Mouse (Mus musculus) myocyte (in vitro differentiated cells): ENCODE results near the gene Ccl28. TPM values are rescaled to one million over a fixed set of nuclear protein-coding genes. Genes with fewer than 3 reads are reported as not detected.
A peak's percentile ranks its signal among the peaks of the same experiment; 100 is the strongest.

Experiments used
- H3K27me3 ChIP-seq: one replicate; pipeline ENCODE4 v1.6.1; 2011; ENCODE audit not compliant: control insufficient read depth, insufficient read depth, insufficient read length
- H3K36me3 ChIP-seq: one replicate; pipeline ENCODE4 v1.6.1; 2011; ENCODE audit not compliant: control insufficient read depth, insufficient read depth
- H3K4me2 ChIP-seq: one replicate; pipeline ENCODE4 v1.6.1; 2011; ENCODE audit warnings: low read depth, control low read depth
- H3K4me3 ChIP-seq: one replicate; pipeline ENCODE4 v1.5.1; 2011; ENCODE audit warnings: mild to moderate bottlenecking, control low read depth, moderate library complexity
- H3K79me2 ChIP-seq: one replicate; pipeline ENCODE4 v1.6.1; 2011; ENCODE audit not compliant: control insufficient read depth, insufficient read depth
- H3ac ChIP-seq: one replicate; pipeline ENCODE4 v1.6.1; 2011; ENCODE audit not compliant: control insufficient read depth, insufficient read length
- CEBPB ChIP-seq: IDR thresholded peaks from 2 replicates; pipeline ENCODE4 v1.6.1; 2011; ENCODE audit warnings: mild to moderate bottlenecking, moderate library complexity; ENCODE audit not compliant: poor library complexity, insufficient read depth, severe bottlenecking
- E2F4 ChIP-seq: IDR thresholded peaks from one replicate; pipeline ENCODE4 v1.6.1; 2011; ENCODE audit warnings: mild to moderate bottlenecking, control low read depth, moderate library complexity; ENCODE audit not compliant: insufficient read depth
- MAX ChIP-seq: IDR thresholded peaks from one replicate; pipeline ENCODE4 v1.6.1; 2011; ENCODE audit warnings: low read depth, mild to moderate bottlenecking, control low read depth
- MYOD1 ChIP-seq, 3 experiments: IDR thresholded peaks; one replicate each; pipeline ENCODE4 v1.6.1; 2011; ENCODE audit warnings: control low read depth in 2 of 3, low read depth in 2 of 3, mild to moderate bottlenecking in 2 of 3, moderate library complexity in 1 of 3; ENCODE audit not compliant: insufficient read length in 2 of 3, control insufficient read depth in 1 of 3
- MYOG ChIP-seq, 3 experiments: IDR thresholded peaks; one replicate each; pipeline ENCODE4 v1.6.1; 2011; ENCODE audit warnings: control low read depth in 2 of 3, low read depth in 2 of 3, mild to moderate bottlenecking in 2 of 3; ENCODE audit not compliant: insufficient read length in 2 of 3, control insufficient read depth in 1 of 3, insufficient read depth in 1 of 3
- POLR2A ChIP-seq: IDR thresholded peaks from one replicate; pipeline ENCODE4 v1.6.1; 2011; ENCODE audit warnings: low read depth, mild to moderate bottlenecking, control low read depth, moderate library complexity; ENCODE audit not compliant: insufficient read length
- POLR2AphosphoS2 ChIP-seq: IDR thresholded peaks from one replicate; pipeline ENCODE4 v1.6.1; 2011; ENCODE audit warnings: low read depth, control low read depth; ENCODE audit not compliant: insufficient read length
- REST ChIP-seq: IDR thresholded peaks from one replicate; pipeline ENCODE4 v1.6.1; 2011; ENCODE audit warnings: mild to moderate bottlenecking, control low read depth, moderate library complexity; ENCODE audit not compliant: insufficient read depth, insufficient read length
- SRF ChIP-seq: IDR thresholded peaks from one replicate; pipeline ENCODE4 v1.6.1; 2011; ENCODE audit warnings: low read depth; ENCODE audit not compliant: control insufficient read depth, insufficient read length
- TCF12 ChIP-seq: IDR thresholded peaks from one replicate; pipeline ENCODE4 v1.6.1; 2011; ENCODE audit warnings: mild to moderate bottlenecking, control low read depth; ENCODE audit not compliant: poor library complexity, insufficient read depth, severe bottlenecking
- TCF3 ChIP-seq: IDR thresholded peaks from one replicate; pipeline ENCODE4 v1.6.1; 2011; ENCODE audit warnings: low read depth, control low read depth; ENCODE audit not compliant: insufficient read length
- USF1 ChIP-seq: IDR thresholded peaks from one replicate; pipeline ENCODE4 v1.6.1; 2011; ENCODE audit warnings: low read depth, mild to moderate bottlenecking, control low read depth, moderate library complexity
- polyA plus RNA-seq: library from polyadenylated mRNA; unstranded; fragments of >200 nt; fragmentation: generic; extraction: Trizol; gene quantifications from one replicate; pipeline ENCODE4 v1.2.1, GENCODE M21; 2012; ENCODE audit warnings: missing spikeins

Ccl28 gene
- polyA plus RNA-seq, 1 experiment = not detected

GRCm38 (mm10) chr13:119641145-119641544, 17.5 kb downstream of the Ccl28 start:
- no peak for TF ChIP-seq MAX
- no peak for TF ChIP-seq E2F4
- Histone ChIP-seq H3K79me2 (no peaks in the 10 kb centered on the region), H3K4me3 (no peak overlapping the region), H3K27me3 (no peaks in the 10 kb centered on the region), H3K36me3 (no peaks in the 10 kb centered on the region), H3K4me2 (no peak overlapping the region), H3ac (no peak overlapping the region)

- TF ChIP-seq POLR2A (no peak), SRF (no peak)
- no peak overlapping the region for H3K4me3 ChIP-seq
- H3K4me2 ChIP-seq = no peak overlapping the region
- H3K36me3 ChIP-seq = no peaks in the 10 kb centered on the region
- H3ac ChIP-seq = no peak overlapping the region
- H3K79me2 ChIP-seq = no peaks in the 10 kb centered on the region
- H3K27me3 ChIP-seq = no peaks in the 10 kb centered on the region
These were observed 21.1 kb downstream of the Ccl28 start for GRCm38 (mm10) chr13:119644769-119645168.

- no peak overlapping the region for H3K4me3 ChIP-seq
- no peaks in the 10 kb centered on the region for H3K27me3 ChIP-seq
- H3K79me2 ChIP-seq = no peaks in the 10 kb centered on the region
- TF ChIP-seq POLR2A (no peak), CEBPB (no peak), REST (no peak), MAX (no peak), POLR2AphosphoS2 (no peak), TCF12 (no peak), E2F4 (no peak), SRF (no peak), TCF3 (no peak), MYOD1 (IDR thresholded peaks at IDR 0.05; ENCODE audit: control insufficient read depth in 1 of 3, insufficient read length in 2 of 3, low read depth in 2 of 3) (no peak), USF1 (no peak), MYOG (IDR thresholded peaks at IDR 0.05; ENCODE audit: control insufficient read depth in 1 of 3, insufficient read depth in 1 of 3, insufficient read length in 2 of 3, low read depth in 2 of 3) (no peak)
- no peak overlapping the region for H3ac ChIP-seq
- no peak overlapping the region for H3K4me2 ChIP-seq
- H3K36me3 ChIP-seq = no peaks in the 10 kb centered on the region
These were observed 22.9 kb downstream of the Ccl28 start for GRCm38 (mm10) chr13:119646511-119646910.

GRCm38 (mm10) chr13:119648891-119649698, 25.5 kb downstream of the Ccl28 start:
- H3K4me2 ChIP-seq = peak overlapping the region; percentile 67
- H3ac ChIP-seq = no peak overlapping the region
- no peak for TF ChIP-seq POLR2AphosphoS2
- TF ChIP-seq TCF12 = no peak
- TF ChIP-seq E2F4 = no peak
- TF ChIP-seq MYOD1 (IDR thresholded peaks at IDR 0.05; ENCODE audit: control insufficient read depth in 1 of 3, insufficient read length in 2 of 3, low read depth in 2 of 3) = no peak
- no peak for TF ChIP-seq USF1
- no peak for TF ChIP-seq POLR2A
- no peak for TF ChIP-seq MYOG (IDR thresholded peaks at IDR 0.05; ENCODE audit: control insufficient read depth in 1 of 3, insufficient read depth in 1 of 3, insufficient read length in 2 of 3, low read depth in 2 of 3)
- TF ChIP-seq REST = no peak
- TF ChIP-seq SRF = no peak
- no peak for TF ChIP-seq CEBPB
- TF ChIP-seq MAX = no peak
- TF ChIP-seq TCF3 = no peak

GRCm38 (mm10) chr13:119649699-119650046, 26.1 kb downstream of the Ccl28 start:
- H3K4me2 ChIP-seq = peak overlapping the region; percentile 67

More at GRCm38 (mm10) chr13:119648891-119649698, 25.5 kb downstream of the Ccl28 start:
- H3K36me3 ChIP-seq = no peaks in the 10 kb centered on the region
- no peaks in the 10 kb centered on the region for H3K79me2 ChIP-seq
- no peak overlapping the region for H3K4me3 ChIP-seq
- H3K27me3 ChIP-seq = no peaks in the 10 kb centered on the region

More at GRCm38 (mm10) chr13:119649699-119650046, 26.1 kb downstream of the Ccl28 start:
- no peaks in the 10 kb centered on the region for H3K27me3 ChIP-seq
- H3K36me3 ChIP-seq = no peaks in the 10 kb centered on the region
- H3ac ChIP-seq = no peak overlapping the region
- H3K79me2 ChIP-seq = no peaks in the 10 kb centered on the region
- H3K4me3 ChIP-seq = no peak overlapping the region
- no peak for TF ChIP-seq MYOG (IDR thresholded peaks at IDR 0.05; ENCODE audit: control insufficient read depth in 1 of 3, insufficient read depth in 1 of 3, insufficient read length in 2 of 3, low read depth in 2 of 3)
- TF ChIP-seq POLR2AphosphoS2 = no peak
- TF ChIP-seq USF1 = no peak
- TF ChIP-seq REST = no peak
- no peak for TF ChIP-seq CEBPB
- no peak for TF ChIP-seq MAX
- TF ChIP-seq SRF = no peak
- no peak for TF ChIP-seq POLR2A
- no peak for TF ChIP-seq TCF12
- TF ChIP-seq MYOD1 (IDR thresholded peaks at IDR 0.05; ENCODE audit: control insufficient read depth in 1 of 3, insufficient read length in 2 of 3, low read depth in 2 of 3) = no peak
- TF ChIP-seq E2F4 = no peak
- TF ChIP-seq TCF3 = no peak
